Mouse (Mus musculus): ENCODE results near the gene Patl1.
"Not testable (repeated sequence)": the region's sequence is repeated elsewhere in the genome, so short reads cannot be mapped to it uniquely, and the experiment has no call there.

Patl1 gene

DNA sequence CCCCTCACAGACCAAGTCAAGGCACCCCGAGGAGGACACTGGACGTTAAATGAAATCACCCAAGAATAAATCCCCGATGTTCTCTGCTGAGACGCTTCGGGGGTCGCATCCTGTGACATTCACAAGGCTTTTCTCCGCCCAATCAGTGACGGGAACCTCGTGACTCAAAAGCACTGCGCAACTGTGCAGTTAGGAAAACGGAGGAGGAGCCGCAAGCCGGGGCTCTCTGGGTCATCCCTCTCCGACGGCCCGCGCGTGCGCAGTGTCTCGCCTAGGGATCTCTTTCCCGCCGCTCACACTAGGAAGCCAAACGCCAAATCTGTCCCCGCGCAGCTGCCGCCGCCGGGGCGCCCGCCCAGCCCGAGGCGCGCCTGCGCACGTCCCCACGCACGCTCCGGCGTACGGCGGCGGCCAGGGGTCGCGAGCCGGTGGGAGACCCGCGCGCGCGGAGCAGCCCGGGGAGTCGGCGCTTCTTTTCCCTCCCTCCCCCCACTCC, at the start of gene Patl1:
TSS of gene Patl1 (plus strand) at position 363 of the 496 bp plus-strand sequence.
- peak; percentile 98 for DNase-seq (ENCODE audit: low spot score)

- no peak for DNase-seq (ENCODE audit: low spot score)
These were observed 44.4 kb upstream of the Patl1 start for GRCm38 (mm10) chr19:11867837-11868236.

GRCm38 (mm10) chr19:11875006-11875405, 37.2 kb upstream of the Patl1 start, which contains the start of gene Olfr1419:
Gene Olfr1419, minus strand, starts transcription at chr19:11875106.
- no peak for DNase-seq (ENCODE audit: low spot score)

- DNase-seq (ENCODE audit: low spot score) = not testable (repeated sequence)
These were observed 33.8 kb upstream of the Patl1 start for GRCm38 (mm10) chr19:11878404-11878803.

DNA sequence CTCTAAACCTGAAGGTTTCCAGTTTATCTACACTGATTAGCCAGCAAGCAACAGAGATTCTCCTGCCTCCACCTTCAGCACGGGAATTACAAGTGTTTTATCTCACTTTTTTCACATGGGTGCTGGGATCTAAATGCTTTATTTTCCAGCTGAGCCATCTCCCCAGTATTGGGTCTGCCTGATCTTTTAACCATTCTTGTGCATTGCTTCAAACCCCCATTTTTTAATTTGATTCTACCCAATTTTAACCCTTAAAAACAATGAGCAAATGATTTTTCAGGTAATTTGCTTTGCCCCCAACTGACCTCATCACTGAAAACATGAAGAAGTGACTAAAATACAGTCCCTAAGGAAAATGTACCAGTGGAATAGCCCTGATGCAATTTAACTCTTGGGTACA, 25.9 kb upstream of the Patl1 start, which contains the start of gene Olfr1420:
TSS of gene Olfr1420 (plus strand) at position 301 of the 400 bp plus-strand sequence.
- DNase-seq (ENCODE audit: low spot score) = no peak

GRCm38 (mm10) chr19:11911021-11911420, 1.2 kb upstream of the Patl1 start:
- DNase-seq (ENCODE audit: low spot score) = no peak

GRCm38 (mm10) chr19:11911603-11912002, 596 bp upstream of the Patl1 start:
- DNase-seq (ENCODE audit: low spot score) = peak; percentile 41

DNA sequence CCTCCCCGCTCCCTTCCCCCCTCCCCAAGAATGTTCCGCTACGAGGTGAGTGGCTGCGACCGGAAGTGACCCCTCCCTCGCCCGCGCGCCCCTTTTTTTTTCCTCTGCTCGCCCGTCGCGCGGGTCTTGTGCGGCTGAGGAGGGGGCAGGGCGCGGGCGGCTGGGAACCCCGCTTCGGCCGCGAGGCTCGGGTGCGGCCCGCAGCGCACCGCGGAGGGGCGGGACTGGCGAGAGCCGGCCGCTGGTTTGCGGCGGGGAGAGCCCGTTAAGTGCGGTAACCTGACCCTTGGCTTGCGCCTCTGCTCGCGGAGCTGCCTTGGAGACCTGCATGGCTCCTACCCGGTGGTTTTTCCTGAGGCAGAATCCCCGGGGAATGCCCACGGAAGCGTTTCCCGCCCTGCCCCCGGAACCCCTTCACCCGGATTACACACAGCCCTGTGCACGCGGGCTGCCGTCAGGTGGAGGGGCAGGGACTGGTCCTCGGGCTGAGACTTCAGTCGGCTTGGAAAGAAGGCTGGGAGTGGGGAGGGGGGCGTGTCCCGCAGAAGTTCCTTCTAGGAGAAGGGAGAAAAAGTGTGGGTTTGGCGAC, 428 bp downstream of the Patl1 start:
- no peak for DNase-seq (ENCODE audit: low spot score)

DNA sequence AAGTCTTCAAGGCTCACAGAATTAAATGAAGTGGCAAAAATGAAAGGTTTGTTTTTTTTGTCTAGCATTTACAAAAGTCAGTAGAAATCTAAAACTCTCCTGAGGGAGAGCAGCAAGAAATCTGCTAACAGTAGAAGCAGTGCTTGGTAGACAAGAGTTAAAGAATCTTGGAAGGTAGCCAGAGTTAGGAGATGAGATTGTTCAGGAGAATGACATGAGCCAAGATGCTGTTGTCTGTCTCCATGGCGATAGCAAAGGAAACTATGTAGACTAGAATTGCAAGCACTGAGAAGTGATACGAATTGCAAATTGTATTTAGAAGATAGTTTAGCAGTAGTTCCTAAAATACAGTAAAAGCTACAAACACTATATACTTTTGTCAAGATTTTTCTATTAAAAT, 3.6 kb downstream of the Patl1 start:
- DNase-seq (ENCODE audit: low spot score) = no peak

- DNase-seq (ENCODE audit: low spot score) = no peak
These were observed 9.9 kb downstream of the Patl1 start for GRCm38 (mm10) chr19:11922068-11922467.

DNA sequence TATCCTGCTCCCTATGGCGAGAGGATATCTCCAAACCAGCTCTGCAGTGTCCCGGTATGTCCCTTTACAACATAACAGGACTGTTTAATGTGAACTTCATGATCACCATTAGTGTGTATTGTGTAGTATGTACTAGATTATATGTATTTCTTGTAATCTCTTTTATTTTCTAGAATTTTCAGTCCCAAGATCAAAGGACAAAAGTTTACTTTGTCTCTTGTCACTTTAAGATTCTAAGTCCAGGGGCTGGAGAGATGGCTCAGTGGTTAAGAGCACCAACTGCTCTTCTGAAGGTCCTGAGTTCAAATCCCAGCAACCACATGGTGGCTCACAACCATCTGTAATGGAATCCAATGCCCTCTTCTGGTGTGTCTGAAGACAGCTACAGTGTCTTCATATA, 10.3 kb downstream of the Patl1 start:
- DNase-seq (ENCODE audit: low spot score) = not testable (repeated sequence)

DNA sequence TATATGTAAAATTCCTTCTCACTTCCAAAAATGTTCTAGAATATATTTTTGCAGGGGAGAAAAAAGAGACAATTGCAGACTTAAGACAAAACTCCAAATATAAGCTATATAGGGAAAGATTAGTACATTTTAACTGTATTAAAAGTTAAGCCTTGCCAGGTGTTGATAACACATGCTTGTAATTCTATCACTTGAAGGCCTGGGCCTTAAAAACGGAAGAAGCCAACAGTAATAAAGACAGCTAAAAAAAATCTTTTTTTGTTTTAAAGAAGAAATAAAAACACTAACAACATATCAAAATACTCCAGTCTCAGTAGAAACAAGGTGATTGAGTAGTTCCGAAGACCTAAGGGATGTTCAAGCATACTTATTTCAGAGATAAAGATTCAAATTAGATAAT, 14.2 kb downstream of the Patl1 start:
- no peak for DNase-seq (ENCODE audit: low spot score)

- peak; percentile 8 for DNase-seq (ENCODE audit: low spot score)
These were observed 16.0 kb downstream of the Patl1 start for GRCm38 (mm10) chr19:11928025-11928748.

DNA sequence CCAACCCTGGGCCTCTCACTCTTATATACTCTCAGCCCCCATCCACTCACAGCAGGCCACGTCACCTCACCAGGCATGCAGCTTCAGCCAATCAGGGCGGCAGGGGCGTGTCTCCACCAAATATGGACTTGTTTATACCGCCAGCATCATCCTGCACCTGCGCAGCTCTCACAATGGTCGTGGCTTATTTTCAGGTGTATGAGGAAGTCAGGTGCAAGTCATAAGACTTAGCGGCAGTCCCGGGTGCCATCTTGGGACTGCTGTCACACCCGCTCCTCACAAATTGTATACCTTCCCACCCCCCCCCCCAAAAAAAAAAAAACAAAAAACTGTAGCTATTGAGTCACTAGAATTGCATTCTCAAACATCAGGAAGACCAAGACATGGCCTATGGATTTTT, 34.3 kb downstream of the Patl1 start:
- DNase-seq (ENCODE audit: low spot score) = not testable (repeated sequence)

- no peak for DNase-seq (ENCODE audit: low spot score)
These were observed 37.7 kb downstream of the Patl1 start for GRCm38 (mm10) chr19:11949878-11950277.

DNA sequence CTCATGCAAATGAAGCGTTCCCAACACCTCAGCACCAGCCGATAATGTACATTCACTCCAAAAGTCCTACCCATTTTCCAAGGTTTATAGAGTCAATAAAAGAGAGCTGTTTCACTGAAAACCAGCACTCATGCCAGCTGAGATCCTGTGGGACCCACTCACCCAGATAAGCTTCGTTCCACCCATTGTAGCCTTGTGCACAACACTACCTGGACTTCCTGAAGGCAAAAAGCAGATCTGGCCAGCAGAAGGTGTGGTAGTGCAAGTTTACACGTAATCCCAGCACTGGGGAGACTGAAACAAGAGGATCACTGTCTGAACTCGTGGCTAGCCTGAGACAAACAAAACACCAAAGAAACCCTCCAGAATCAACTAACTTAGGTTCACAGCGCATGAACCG, 38.5 kb downstream of the Patl1 start:
- DNase-seq (ENCODE audit: low spot score) = no peak

- no peak for DNase-seq (ENCODE audit: low spot score)
These were observed 42.0 kb downstream of the Patl1 start for GRCm38 (mm10) chr19:11954206-11954605.

- DNase-seq (ENCODE audit: low spot score) = no peak
These were observed 44.4 kb downstream of the Patl1 start for GRCm38 (mm10) chr19:11956636-11957035.

DNA sequence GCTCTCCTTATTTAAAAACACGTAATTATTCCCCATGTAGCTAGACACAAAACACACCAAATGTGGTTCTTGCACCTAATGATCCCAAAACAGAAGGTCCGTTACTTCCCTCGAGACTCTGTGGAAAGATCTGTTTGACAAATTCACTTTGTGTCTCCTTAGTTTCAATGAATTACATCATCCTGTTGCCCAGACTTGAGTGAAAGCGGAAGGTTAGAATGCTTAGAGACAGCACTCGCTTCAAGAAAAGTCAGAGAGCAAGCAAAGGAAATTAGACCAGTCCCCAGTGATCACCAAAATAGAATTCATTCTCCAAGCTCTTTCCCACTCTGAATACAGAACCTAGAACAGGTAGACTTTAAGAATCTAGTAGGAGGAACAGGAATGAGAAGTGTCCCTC, 45.2 kb downstream of the Patl1 start:
- no peak for DNase-seq (ENCODE audit: low spot score)

GRCm38 (mm10) chr19:11957846-11958245, 45.6 kb downstream of the Patl1 start:
- DNase-seq (ENCODE audit: low spot score) = no peak

GRCm38 (mm10) chr19:11964266-11964665, 52.1 kb downstream of the Patl1 start:
- no peak for DNase-seq (ENCODE audit: low spot score)

DNA sequence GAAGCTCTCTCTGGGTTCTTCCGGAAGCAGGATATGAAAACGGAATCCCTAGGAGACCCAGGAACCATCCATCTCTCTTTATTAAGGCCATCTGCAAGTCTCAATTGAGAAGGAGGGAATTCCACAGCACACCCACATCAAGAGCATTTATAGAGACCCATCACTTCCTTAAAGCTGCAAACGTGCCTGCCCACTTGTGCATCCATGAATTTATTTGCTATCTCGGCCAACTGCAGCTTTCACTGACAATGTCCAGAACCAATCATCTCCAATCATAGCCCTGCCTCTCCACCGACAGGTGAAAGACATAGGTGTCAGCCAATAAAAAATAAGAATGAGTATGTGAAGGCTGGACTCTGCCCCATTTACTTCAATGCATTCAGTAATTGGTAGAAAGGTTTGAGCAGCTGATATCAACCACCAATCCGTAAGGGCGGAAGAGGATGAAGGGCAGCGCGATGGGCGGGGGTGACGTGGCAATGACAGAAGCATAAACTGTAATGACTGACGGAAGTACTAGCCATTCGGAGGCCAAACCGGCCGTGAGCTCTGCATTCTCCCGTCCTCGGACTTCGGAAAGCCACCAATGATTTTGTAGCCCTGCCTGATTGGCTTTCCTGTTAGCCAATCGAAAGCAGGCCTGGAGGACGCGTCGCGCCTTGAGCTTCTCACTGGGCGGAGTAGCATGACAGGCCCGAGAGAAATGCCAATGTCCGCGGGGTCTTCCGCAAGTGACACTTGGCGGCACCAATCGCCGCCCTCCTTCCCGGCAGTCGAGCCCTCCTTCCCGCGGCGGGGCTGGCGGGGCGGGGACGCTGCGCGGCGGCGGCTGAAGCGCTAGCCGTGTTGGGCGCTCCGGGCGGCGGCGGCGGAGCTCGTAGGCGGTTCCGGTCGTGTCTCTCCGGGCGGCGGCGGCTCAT, 53.1 kb downstream of the Patl1 start, which contains the start of gene Osbp:
TSS of gene Osbp (plus strand) at position 919 of the 920 bp plus-strand sequence.
- peak; percentile 100 for DNase-seq (ENCODE audit: low spot score)
